Mouse (Mus musculus) splenic B cell, adult 2 months (primary cell): ENCODE measurements around the gene Vipas39.
A peak's percentile ranks its signal among the peaks of the same experiment; 100 is the strongest.
"Not testable (repeated sequence)": the region's sequence is repeated elsewhere in the genome, so short reads cannot be mapped to it uniquely, and the experiment has no call there.

ENCODE experiments used
- DNase-seq: peaks from one replicate; pipeline ENCODE4 v3.0.0-alpha.2; 2011; ENCODE audit warnings: low read depth, low spot score
- H3K27me3 ChIP-seq: 2 replicates; pipeline ENCODE4 v1.6.1; 2012; ENCODE audit warnings: mild to moderate bottlenecking, low read length, moderate library complexity, mixed read lengths; ENCODE audit not compliant: control insufficient read depth, poor library complexity, insufficient read depth, severe bottlenecking
- H3K36me3 ChIP-seq: 2 replicates; pipeline ENCODE4 v1.6.1; 2012; ENCODE audit warnings: mild to moderate bottlenecking, low read length, moderate library complexity, mixed read lengths; ENCODE audit not compliant: control insufficient read depth, poor library complexity, insufficient read depth, severe bottlenecking

Gene Vipas39

GRCm38 (mm10) chr12:87230379-87230895 is 35.6 kb downstream of the Vipas39 start:
- no peaks in the 10 kb centered on the region for H3K36me3 ChIP-seq
- no peak for DNase-seq

GRCm38 (mm10) chr12:87229633-87230032 is 36.4 kb downstream of the Vipas39 start:
- no peaks in the 10 kb centered on the region for H3K27me3 ChIP-seq
- H3K36me3 ChIP-seq: no peaks in the 10 kb centered on the region
- DNase-seq: no peak

More at GRCm38 (mm10) chr12:87230379-87230895, 35.6 kb downstream of the Vipas39 start:
- H3K27me3 ChIP-seq: no peaks in the 10 kb centered on the region

GRCm38 (mm10) chr12:87226801-87227200 is 39.3 kb downstream of the Vipas39 start:
- no peak for DNase-seq
- Histone ChIP-seq H3K27me3 (no peaks in the 10 kb centered on the region), H3K36me3 (no peaks in the 10 kb centered on the region)

GRCm38 (mm10) chr12:87224950-87225349 is 41.1 kb downstream of the Vipas39 start:
- Histone ChIP-seq H3K27me3 (no peaks in the 10 kb centered on the region), H3K36me3 (peaks cover 3% of the 10 kb centered on the region; the same call in 1 of the 2 replicates)
- no peak for DNase-seq

- H3K36me3 ChIP-seq: peaks cover 3% of the 10 kb centered on the region; the same call in 1 of the 2 replicates
- DNase-seq: no peak
- H3K27me3 ChIP-seq: no peaks in the 10 kb centered on the region
These were observed 46.7 kb downstream of the Vipas39 start for GRCm38 (mm10) chr12:87219362-87219761.

GRCm38 (mm10) chr12:87217596-87217995 is 48.5 kb downstream of the Vipas39 start:
- no peak for DNase-seq
- Histone ChIP-seq H3K36me3 (peaks cover 3% of the 10 kb centered on the region; the same call in 1 of the 2 replicates), H3K27me3 (no peaks in the 10 kb centered on the region)

GRCm38 (mm10) chr12:87216053-87216452 is 50.0 kb downstream of the Vipas39 start:
- no peak for DNase-seq
- Histone ChIP-seq H3K36me3 (peaks cover 1% of the 10 kb centered on the region; the same call in 1 of the 2 replicates), H3K27me3 (no peaks in the 10 kb centered on the region)

GRCm38 (mm10) chr12:87212844-87213606 is 53.0 kb downstream of the Vipas39 start:
- Histone ChIP-seq H3K36me3 (no peaks in the 10 kb centered on the region), H3K27me3 (no peaks in the 10 kb centered on the region)
- no peak for DNase-seq

GRCm38 (mm10) chr12:87205789-87206188 is 60.3 kb downstream of the Vipas39 start:
- H3K36me3 ChIP-seq, H3K27me3 ChIP-seq, DNase-seq: not testable (repeated sequence)

- Histone ChIP-seq H3K36me3 (no peaks in the 10 kb centered on the region), H3K27me3 (no peaks in the 10 kb centered on the region)
- peak; percentile 38 for DNase-seq
These were observed 64.4 kb downstream of the Vipas39 start for GRCm38 (mm10) chr12:87201694-87202093.

- DNase-seq: peak; percentile 86
- H3K27me3 ChIP-seq: no peaks in the 10 kb centered on the region
- no peaks in the 10 kb centered on the region for H3K36me3 ChIP-seq
These were observed 66.0 kb downstream of the Vipas39 start, which contains the start of gene Tmed8 for GRCm38 (mm10) chr12:87199973-87200586. Gene Tmed8 (minus strand): TSS chr12:87200454.

- DNase-seq: peak; percentile 31
- no peaks in the 10 kb centered on the region for H3K27me3 ChIP-seq
- H3K36me3 ChIP-seq: no peaks in the 10 kb centered on the region
These were observed 66.7 kb downstream of the Vipas39 start, which contains the start of gene Samd15 for GRCm38 (mm10) chr12:87199206-87199972. Gene Samd15 (plus strand): TSS chr12:87199723.

- Histone ChIP-seq H3K36me3 (no peaks in the 10 kb centered on the region), H3K27me3 (no peaks in the 10 kb centered on the region)
- no peak for DNase-seq
These were observed 67.3 kb downstream of the Vipas39 start for GRCm38 (mm10) chr12:87198792-87199191.

GRCm38 (mm10) chr12:87196310-87196709 is 69.7 kb downstream of the Vipas39 start:
- Histone ChIP-seq H3K27me3 (no peaks in the 10 kb centered on the region), H3K36me3 (no peaks in the 10 kb centered on the region)
- DNase-seq: peak; percentile 25
